Mouse (Mus musculus) urinary bladder, postnatal 25 days (tissue): ENCODE measurements around the gene Snx7.

Source experiments
- DNase-seq: peaks from one replicate; pipeline ENCODE4 v3.0.0; 2022; ENCODE audit warnings: low spot score

Gene Snx7

DNA sequence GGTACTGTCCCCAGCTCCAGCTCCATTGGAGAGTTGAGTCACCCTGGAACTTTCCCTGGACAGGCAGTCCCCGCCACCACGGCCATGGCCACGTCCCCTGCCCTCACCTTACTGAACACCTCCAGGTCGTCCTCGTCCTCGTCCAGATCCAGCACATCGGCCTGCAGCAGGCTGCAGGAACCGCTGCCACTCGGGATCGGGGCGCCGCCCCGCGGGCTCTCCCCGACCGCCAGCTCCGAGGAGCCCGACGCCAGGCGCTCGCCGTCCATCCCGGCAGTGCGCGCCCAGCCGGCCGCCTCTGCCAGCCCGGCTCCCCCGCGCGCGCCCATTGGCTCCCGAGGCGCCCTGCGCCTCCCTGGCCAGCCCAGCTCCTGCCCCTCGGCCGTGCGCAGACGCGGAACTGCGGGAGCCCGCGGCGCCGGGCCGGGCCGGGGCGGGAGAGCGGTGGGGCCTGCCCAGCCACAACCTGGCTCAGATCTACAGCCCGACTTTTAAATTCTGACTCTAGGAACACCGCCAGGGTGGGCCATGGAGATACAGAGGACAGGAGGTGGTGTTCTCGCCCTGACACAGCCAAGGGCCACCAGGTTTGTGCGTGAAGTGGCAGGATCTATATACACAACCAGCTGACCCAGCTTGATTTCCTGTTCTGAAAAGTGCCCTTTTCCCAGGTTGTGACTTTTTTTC, at the start of gene Snx7:
Gene Snx7 (minus strand): TSS at position 300 of the 687 bp plus-strand sequence.
- DNase-seq: peak; percentile 84

DNA sequence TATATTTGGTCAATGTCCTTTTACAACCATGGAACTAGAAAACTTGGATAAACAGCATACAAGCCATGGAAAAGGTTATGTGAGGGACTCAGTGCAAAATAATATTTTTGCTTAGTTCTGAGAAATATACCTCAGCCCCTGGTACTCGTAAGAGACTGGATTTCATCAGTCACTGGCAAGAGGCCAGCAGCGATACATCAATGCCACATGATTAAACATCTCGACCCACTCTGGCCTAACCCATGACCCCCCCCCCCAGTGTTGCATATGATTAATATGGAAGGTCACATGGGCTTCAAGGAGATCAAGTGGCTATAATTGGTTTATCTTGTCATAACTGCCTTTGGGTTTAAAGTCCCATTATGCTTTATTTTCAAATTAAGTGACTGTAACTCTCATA, 46.7 kb upstream of the Snx7 start:
- DNase-seq: no peak

DNA sequence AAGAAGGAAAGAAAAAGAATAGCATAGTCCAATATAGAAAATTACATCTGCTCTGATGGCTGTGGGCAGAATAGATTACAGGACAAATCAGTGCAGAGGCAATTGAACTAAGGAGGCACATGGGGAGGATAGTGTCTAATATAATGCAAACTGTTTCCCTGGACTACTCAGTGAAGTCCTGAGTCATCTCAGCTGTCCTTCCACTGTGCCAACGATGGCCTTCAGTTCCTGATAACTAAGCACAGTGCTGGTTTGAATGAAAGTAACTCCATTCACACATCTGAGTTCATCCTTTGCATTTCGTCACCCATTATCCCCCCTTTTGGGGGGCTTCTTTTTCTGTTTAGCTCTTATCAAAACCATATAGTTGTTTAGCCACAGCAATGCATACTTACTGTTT, 25.0 kb upstream of the Snx7 start:
- no peak for DNase-seq

DNA sequence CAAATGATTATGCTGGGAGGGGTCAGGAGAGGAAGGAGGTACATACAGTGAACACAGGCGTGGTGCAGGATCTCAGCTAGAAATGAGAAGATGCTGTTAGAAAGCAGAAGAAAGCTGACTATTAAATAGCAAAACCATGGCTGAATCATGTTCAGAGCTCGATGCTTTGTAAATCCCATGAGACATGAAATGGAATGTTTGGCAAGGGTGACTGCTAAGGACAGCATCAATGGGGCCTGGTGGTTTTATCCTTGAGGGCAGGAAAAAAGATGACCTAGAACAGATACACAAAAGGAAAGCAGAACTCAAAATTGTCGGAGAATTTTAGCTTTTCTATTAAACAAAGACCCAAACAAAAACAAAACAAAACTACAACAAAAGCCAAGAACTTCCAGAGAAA, 6.7 kb upstream of the Snx7 start:
- no peak for DNase-seq

DNA sequence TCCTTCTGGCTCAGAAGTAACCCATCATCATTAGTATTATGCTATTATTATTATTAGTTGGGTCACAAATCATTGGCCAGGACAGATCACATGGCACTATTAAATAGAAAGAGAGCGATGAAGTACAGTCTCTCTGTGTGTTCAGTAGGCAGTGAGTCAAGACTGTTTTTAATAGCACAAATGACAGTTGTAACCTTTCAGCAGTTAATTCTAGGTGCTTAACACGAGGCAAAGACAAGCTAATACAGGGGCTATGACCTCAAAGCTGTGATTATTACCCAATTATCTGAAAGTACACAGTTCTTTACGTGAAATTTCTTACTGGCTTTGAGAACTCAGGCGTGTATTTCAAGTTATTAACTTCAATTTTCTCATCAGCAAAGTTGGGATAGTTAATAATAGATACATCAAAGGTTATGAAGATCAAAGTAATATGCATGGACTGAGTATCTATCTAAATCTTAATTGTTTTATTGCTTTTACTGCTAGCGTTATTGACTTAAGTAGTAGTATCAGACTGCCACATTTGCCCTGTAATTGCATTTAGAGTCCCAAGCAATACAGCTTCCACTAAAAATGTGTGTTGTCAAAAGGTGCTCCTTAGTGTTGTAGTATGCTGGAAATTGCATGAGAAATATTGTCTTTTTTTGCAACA, 4.6 kb upstream of the Snx7 start:
- DNase-seq: no peak

DNA sequence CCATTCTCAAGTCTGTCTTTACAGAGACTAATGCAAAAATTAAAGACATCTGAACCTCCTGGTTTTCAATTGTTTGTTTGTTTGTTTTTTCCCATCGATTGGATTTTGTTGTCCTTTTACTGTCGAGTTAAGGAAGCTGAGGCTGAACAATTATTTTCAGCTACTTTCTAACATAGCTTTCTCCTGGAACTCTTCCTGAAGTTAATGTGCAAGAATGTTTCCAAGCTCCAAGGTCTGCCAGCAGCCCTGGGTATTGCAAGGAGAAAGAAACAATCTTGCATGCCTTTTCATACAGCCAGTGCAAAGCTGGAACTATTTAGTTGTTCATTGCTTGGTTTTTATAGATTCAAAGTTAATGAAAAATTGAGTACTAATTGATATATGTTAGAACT, 584 bp upstream of the Snx7 start:
- no peak for DNase-seq

DNA sequence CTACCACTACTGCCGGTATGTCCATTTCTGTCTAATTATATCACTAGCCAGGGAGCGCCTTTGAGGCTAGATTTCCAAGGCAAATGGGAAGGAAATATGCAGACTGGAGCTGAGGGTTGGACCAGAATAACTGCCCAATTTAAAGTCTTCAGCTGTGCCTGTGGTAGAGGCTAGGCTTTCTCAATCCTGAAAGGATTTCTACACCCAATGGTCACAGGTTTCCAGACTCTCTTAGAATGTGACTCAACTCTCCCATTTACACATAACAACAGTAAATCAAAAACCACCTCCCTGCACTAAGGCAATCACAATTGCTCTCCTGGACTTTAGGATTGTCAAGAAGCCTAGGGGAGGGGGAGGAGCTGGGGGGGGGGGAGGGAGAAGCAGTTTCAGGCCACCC, 645 bp downstream of the Snx7 start:
- DNase-seq: no peak

DNA sequence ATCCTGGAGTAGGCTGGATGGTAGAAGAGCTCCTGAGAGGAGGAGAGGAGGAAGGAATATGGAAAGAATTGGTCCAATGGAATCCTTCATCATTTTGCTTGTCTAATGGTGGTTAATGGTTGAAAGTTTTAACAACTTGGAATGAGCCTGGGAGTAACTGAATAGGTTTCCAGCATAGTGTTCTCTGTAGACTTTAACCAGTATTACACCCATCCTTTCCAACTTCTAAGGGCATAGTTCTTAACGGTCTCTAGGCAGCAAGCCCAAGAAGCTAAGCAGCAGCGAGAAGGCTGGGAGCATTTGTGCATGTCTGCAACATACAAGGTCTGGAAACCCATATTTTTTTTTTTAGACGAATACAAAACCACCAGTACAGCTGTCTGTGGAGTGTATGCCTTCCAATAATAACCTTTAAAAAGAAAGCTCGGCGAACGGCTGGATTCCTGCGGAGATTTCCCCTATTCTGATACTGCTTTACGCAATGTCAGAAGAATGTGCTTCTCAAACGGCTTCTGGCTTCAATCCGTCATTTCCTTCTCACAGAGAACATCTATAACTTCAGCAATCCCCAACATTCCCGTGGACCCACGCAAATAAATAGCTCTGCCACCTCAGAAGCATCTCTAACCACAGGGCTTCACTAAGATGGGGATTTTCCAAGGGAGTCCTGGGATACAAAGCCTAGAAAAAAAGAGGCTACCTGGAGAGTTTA, 1.9 kb downstream of the Snx7 start:
- DNase-seq: no peak

DNA sequence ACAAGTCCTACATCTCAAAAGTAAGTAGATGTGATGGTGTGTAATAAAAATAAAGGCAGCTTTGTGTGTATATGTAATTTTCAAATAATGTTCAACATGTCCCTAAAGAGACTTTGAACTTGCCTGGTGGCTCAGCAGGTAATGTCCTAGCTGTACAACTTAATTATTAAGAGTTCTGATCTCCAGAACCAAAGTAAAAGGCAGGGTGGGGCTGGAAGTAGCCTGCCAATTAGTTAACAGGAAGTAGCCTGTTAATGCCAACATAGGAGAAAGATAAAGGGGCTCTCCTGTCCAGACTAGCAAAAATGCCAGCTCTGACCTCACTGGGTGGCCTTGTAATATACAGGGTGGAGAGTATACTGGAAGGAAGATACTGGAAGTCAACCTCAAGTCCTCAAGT, 3.1 kb downstream of the Snx7 start:
- DNase-seq: no peak

DNA sequence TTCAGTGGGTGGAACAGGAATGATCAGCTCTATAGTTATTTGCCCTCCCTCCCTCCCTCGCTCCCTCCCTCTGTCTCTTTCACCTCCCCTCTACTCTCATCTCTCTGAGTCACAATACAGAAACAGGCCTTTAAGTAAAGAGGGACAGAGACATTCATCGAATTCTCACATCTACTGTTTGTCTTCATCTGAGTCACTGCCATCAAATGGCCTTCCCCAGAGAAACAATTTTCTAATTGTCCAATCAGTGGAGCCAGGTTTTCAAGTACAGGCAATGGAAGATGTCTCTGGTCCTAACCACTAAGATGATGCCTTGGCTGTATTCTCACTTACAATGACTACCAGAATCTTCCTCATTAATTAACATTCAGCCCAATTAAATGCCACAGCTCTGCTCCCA, 5.8 kb downstream of the Snx7 start:
- DNase-seq: no peak

DNA sequence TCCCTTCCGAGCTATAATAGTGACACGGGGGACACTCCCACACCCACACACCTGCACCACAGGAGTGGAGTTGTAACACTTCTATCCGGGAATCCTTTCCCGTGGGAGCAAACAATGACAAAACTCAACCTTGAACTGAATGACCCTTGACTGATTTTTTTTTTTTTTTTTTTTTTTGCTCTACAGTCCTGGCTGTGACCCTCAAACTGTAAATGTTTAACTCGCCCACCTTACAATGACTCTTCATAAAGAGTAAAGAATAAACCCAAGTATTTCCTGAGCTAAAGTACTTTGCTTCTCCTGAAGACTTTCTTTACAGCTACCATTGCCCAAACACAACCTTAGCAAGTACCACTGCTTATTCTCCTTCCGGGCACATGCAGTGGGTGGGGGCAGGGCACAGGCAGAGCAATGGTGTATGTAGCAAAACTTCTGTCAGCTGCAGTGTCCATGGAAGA, 6.7 kb downstream of the Snx7 start:
- DNase-seq: no peak

DNA sequence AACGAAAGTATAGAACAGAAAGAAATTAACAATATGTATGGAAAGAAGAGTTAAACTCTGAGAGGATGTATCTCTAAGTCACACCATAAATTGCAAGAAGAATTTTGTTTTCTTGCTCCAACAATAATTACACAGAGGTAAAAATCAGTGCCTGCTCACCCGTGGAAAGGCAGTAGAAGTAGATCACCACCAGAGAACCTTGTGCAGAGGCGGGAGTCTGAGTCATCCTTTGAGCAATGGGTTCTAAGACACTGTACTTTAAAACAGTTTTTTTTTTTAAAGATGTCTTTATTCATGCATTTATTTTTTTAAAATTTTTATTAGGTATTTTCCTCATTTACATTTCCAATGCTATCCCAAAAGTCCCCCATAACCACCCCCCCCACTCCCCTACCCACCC, 9.7 kb downstream of the Snx7 start:
- DNase-seq: no peak

DNA sequence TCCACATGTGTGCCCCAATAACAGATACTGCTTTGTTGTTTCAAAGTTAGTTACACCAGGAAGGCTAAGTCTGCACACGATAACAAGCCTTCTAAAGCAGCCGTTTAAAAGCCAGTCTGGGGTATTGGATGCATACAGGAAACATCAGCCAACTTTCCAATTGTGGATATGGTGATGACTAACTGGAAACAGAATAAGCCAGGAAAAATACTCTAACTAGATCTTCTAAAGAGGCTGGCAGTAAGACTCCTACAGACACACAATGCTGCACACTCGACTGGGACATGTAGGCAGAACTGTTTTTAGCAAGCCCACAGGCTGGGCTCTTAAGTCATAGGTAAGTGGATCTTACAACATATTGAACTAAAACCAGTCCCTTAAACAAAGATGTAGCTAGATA, 15.0 kb downstream of the Snx7 start:
- no peak for DNase-seq

DNA sequence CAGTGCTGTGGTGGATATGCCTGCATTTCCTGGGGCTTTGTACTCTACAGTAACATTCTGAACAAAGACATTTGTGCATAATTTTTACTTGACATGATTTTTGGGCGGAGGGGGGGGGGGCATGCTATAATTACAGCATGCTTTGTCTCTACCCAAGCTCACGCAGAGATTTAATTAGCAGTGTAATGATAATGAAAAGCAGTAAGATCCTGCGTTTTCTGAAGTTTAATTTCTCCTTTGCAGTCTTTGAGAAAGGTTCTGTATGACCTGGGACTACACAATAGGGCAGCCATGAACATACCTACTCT, 16.7 kb downstream of the Snx7 start:
- no peak for DNase-seq

DNA sequence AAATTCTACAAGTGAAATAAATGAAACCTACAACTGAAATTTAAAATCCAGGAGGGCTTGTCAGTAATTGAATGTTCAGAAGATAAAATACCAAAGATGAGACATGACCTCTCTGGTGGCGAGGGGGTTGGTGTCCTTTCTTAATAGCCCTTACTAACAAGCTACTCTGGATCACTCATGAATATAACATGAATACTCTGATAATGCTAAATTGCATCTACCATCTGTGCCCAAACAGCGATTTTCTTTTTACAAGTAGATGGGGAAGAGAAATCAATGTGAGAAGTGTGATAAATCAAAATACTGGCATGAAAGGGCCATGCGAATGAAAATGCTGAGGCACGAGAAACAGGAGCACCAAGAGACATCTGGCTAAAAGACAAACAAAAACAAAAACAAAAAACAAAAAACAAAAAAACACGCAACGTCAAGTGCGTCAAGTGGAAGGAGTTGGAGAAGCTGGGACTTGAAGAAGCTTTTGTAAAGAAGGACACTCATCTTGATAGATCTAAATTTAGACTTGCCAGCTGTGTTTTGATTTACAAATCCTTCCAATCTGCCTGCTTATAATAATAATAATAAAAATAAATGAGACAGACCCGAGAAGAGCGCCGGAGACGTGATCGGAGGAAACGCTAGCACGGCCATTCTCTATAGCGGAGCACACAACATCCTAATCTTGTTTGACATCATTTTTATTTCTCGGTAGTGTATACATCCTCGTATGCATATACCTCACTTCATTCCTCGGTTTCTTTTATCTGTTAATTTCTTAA, 17.3 kb downstream of the Snx7 start:
- no peak for DNase-seq

DNA sequence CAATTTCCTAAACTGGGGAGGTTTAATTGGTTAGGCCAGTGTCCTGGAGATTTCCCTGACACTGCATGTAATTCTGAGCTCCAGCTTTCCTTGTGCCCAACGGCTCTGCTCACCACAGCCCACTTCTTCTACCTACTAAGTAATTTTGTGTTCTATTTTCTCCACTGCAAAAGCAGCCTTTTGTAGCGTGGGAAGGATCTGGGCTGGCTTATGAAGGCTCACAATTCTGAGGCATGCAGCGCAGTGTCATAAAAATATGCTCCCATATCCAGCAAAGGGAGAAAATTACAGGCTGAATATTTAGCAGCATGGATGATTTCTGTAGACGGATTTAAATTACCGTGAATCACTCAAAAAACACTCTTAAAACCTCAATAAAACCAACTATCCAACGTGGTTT, 19.9 kb downstream of the Snx7 start:
- DNase-seq: no peak

DNA sequence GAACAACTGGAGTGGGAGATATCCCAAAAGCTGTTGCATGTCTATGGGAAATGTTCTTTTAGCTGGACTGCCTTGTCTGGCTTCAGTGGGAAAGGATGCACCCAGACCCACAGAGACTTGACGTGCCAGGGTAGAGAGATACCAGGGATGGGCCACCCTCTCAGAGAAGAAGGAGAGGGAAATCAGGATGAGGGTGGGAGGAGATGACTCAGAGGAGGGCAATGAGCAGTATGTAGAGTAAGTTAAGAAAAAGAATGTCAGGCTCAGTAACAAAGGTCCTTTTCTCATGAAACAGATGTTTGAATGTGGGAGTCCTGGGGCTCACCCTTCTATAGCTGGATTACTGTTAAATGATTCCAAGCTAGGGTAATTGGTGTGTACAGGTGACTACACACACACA, 26.1 kb downstream of the Snx7 start:
- no peak for DNase-seq

DNA sequence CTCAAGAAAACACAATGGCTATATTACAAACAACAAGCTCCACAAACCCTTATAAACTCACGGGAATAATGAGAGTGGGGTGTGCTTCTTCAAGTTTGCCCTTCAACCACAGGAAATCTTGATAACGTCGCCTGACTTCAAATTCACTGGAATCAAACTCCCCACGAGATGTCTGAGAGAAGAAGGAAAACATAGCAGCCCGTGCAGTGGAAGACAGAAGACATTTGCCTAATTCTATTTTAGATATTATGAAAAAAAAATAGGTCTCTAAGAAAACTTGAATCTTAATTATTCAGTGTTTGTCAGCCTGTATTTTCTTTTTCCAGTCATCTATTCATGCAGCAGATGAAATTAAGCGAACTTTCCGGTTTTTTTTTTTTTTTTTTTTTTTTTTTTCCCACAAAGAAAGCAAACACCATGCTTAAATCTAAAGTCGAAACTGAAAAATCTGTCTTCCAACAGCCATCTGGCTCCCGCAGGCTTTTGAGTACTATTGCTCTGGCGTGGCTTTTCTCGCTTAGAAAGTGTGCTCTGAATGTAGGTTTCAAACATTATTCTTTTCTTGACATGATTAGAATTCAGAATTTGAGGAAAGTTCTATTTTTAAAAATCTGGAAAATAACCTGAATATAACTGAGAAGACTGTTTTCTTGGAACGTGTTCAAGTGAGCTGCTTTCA, 28.7 kb downstream of the Snx7 start:
- DNase-seq: no peak

DNA sequence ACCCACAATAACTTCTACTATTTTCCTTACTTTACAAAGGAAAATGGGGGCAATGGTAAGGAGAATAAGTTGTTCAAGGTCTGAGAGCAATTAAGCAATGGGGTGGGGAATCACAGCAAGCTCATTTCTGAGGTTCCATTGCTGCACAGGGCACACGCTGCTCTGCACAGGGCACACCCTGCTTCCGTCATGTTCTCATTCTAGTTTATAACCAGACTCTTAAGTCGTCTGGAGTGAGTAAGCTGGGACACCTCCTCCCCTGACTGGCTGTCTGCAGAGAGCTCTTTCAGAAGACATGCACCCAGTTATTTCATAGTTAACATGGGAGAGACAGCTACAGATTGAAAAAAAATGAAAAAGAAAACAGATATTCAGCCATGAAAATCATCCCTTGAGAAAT, 30.7 kb downstream of the Snx7 start:
- no peak for DNase-seq

DNA sequence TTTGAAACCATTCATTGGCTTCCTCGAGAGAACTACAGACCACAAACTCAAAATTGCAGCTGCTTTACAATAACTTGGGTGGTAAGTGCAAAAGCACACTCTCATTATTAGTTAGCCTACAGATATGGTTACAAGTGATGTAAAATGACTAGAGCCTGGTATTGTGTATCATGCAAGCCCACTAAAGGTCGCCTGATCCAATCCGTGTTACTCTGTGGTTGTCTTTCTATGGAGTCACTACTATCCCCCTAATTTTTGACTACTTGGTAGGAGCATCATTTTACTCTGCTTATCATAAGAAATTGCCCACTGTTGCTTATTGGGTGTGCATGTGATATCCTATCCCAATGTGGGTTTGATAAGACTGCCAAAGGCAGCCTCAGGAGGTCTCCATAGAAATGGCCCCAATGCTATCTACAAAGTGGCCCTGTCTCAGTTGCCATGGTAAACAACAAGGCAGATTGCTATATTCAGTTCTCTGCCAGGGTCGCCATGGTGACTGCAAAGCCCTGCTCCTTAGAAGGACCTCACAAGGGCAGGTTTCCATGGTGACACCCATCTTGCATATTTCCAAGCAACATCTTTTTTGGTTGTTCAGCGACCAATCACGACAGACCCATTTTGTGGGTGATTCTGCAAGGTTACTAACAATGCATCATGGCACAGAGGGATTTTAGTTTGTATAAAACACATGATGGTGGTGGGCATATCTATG, 42.1 kb downstream of the Snx7 start:
- DNase-seq: no peak

DNA sequence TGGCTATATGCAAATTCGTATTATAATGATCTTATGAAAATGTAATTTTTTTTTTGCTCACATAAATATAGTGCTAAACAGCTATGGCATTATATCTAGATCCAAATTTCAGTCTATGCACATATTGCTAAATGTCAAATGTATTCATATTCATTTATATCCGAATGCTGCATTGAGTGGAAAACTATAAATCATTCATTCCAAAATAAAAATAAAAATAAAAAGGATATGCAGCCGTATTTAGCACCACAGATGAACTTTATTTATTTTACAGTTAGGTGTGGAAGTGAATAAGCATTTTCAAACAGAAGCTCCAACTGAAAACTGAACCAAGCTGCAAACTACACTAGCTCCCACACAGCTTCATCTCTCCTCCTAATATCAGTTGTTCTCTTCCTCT, 45.5 kb downstream of the Snx7 start:
- DNase-seq: no peak

DNA sequence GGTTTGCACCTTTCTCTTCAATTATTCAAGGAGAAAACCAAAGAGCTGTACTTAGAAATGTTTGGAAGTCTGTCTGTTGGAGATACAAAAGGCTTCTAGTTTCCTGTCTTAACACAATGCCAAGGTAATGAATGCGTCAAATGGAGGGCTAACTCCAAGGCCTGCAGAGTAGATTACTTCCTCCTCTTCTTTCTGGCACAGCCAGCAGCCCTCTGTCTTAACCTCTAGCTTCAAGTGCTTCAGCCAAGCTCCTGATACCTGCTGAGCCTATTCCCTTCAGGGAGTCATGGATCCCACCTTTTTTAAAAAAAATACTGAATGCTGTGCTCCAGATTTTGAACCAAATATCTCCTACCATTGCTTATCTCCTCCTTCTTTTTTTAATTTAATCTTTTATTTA, 51.1 kb downstream of the Snx7 start:
- no peak for DNase-seq
